Mouse (Mus musculus): ENCODE measurements around the gene Gm42372. TPM values are rescaled to one million over a fixed set of nuclear protein-coding genes. Genes with fewer than 3 reads are reported as not detected.
A peak's percentile ranks its signal among the peaks of the same experiment; 100 is the strongest.

Gm42372 gene
- polyA plus RNA-seq, 1 experiment from 2014 or later = 0.93 TPM

- H3K4me1 ChIP-seq (replicated peaks) = peaks cover 26% of the 10 kb centered on the region
- H3K4me3 ChIP-seq = no peak overlapping the region
- H3K36me3 ChIP-seq = peaks cover 68% of the 10 kb centered on the region
- no peaks in the 10 kb centered on the region for H3K9me3 ChIP-seq
- no peak overlapping the region for H3K27ac ChIP-seq
- 74% methylated on average over 4 of the region's 4 CpGs for WGBS
- peaks cover 5% of the 10 kb centered on the region; the same call in 1 of the 2 replicates for H3K27me3 ChIP-seq (ENCODE audit: insufficient read depth, poor library complexity, severe bottlenecking)
- DNase-seq (ENCODE audit: low spot score) = no peak
Observed at GRCm38 (mm10) chr7:16999233-16999632, 16.3 kb downstream of the Gm42372 start.

- H3K9me3 ChIP-seq = 0 out of 2 replicates have a peak, but pooled peaks cover under 1% of the 10 kb centered on the region
- WGBS = 22% methylated on average over 4 of the region's 4 CpGs
- peaks cover 72% of the 10 kb centered on the region for H3K36me3 ChIP-seq
- H3K4me1 ChIP-seq (replicated peaks) = peaks cover 22% of the 10 kb centered on the region
- DNase-seq (ENCODE audit: low spot score) = peak; percentile 87
- no peak overlapping the region for H3K4me3 ChIP-seq
- no peak overlapping the region for H3K27ac ChIP-seq
- peaks cover 5% of the 10 kb centered on the region; the same call in 1 of the 2 replicates for H3K27me3 ChIP-seq (ENCODE audit: insufficient read depth, poor library complexity, severe bottlenecking)
Observed at GRCm38 (mm10) chr7:16999650-17000049, 16.8 kb downstream of the Gm42372 start.

- Histone ChIP-seq H3K27me3 (ENCODE audit: insufficient read depth, poor library complexity, severe bottlenecking) (no peaks in the 10 kb centered on the region), H3K27ac (no peak overlapping the region), H3K4me1 (replicated peaks) (no peaks in the 10 kb centered on the region), H3K4me3 (no peak overlapping the region), H3K36me3 (peaks cover 76% of the 10 kb centered on the region), H3K9me3 (0 out of 2 replicates have a peak, but pooled peaks cover 4% of the 10 kb centered on the region)
- 13% methylated on average over 7 of the region's 7 CpGs for WGBS
- DNase-seq (ENCODE audit: low spot score) = peak; percentile 85
Observed at GRCm38 (mm10) chr7:17002375-17003195, 19.7 kb downstream of the Gm42372 start.

GRCm38 (mm10) chr7:17003230-17003960 lies 20.5 kb downstream of the Gm42372 start:
- no peak for DNase-seq (ENCODE audit: low spot score)
- no peaks in the 10 kb centered on the region for H3K4me1 ChIP-seq (replicated peaks)
- H3K27ac ChIP-seq = no peak overlapping the region
- H3K36me3 ChIP-seq = peaks cover 76% of the 10 kb centered on the region
- WGBS = 83% methylated on average over 7 of the region's 7 CpGs
- H3K4me3 ChIP-seq = no peak overlapping the region
- H3K27me3 ChIP-seq (ENCODE audit: insufficient read depth, poor library complexity, severe bottlenecking) = no peaks in the 10 kb centered on the region
- H3K9me3 ChIP-seq = 0 out of 2 replicates have a peak, but pooled peaks cover 4% of the 10 kb centered on the region

- Histone ChIP-seq H3K36me3 (peaks cover 79% of the 10 kb centered on the region), H3K4me3 (no peak overlapping the region), H3K4me1 (replicated peaks) (no peaks in the 10 kb centered on the region), H3K27me3 (ENCODE audit: insufficient read depth, poor library complexity, severe bottlenecking) (no peaks in the 10 kb centered on the region), H3K9me3 (0 out of 2 replicates have a peak, but pooled peaks cover 4% of the 10 kb centered on the region), H3K27ac (no peak overlapping the region)
- 89% methylated on average over 7 of the region's 7 CpGs for WGBS
- DNase-seq (ENCODE audit: low spot score) = no peak
Observed at GRCm38 (mm10) chr7:17004716-17005115, 21.8 kb downstream of the Gm42372 start.

- no peak for DNase-seq (ENCODE audit: low spot score)
- H3K36me3 ChIP-seq = peaks cover 91% of the 10 kb centered on the region
Observed at GRCm38 (mm10) chr7:17007300-17007699, 24.4 kb downstream of the Gm42372 start.

GRCm38 (mm10) chr7:17009326-17010009 lies 26.6 kb downstream of the Gm42372 start:
- Histone ChIP-seq H3K36me3 (peaks cover 100% of the 10 kb centered on the region), H3K9me3 (0 out of 2 replicates have a peak, but pooled peaks cover 4% of the 10 kb centered on the region), H3K4me3 (no peak overlapping the region), H3K27ac (no peak overlapping the region), H3K27me3 (ENCODE audit: insufficient read depth, poor library complexity, severe bottlenecking) (no peaks in the 10 kb centered on the region), H3K4me1 (replicated peaks) (no peaks in the 10 kb centered on the region)
- DNase-seq (ENCODE audit: low spot score) = no peak
- WGBS = 94% methylated on average over 16 of the region's 16 CpGs

More at GRCm38 (mm10) chr7:17007300-17007699, 24.4 kb downstream of the Gm42372 start:
- no peak overlapping the region for H3K27ac ChIP-seq
- 84% methylated on average over 4 of the region's 4 CpGs for WGBS
- H3K4me1 ChIP-seq (replicated peaks) = no peaks in the 10 kb centered on the region
- no peak overlapping the region for H3K4me3 ChIP-seq
- 0 out of 2 replicates have a peak, but pooled peaks cover 4% of the 10 kb centered on the region for H3K9me3 ChIP-seq
- H3K27me3 ChIP-seq (ENCODE audit: insufficient read depth, poor library complexity, severe bottlenecking) = no peaks in the 10 kb centered on the region

- no peak for DNase-seq (ENCODE audit: low spot score)
- H3K27me3 ChIP-seq (ENCODE audit: insufficient read depth, poor library complexity, severe bottlenecking) = no peaks in the 10 kb centered on the region
- peaks cover 100% of the 10 kb centered on the region for H3K36me3 ChIP-seq
- 92% methylated on average over 5 of the region's 5 CpGs for WGBS
- H3K27ac ChIP-seq = no peak overlapping the region
- H3K4me1 ChIP-seq (replicated peaks) = no peaks in the 10 kb centered on the region
- 0 out of 2 replicates have a peak, but pooled peaks cover under 1% of the 10 kb centered on the region for H3K9me3 ChIP-seq
- H3K4me3 ChIP-seq = no peak overlapping the region
Observed at GRCm38 (mm10) chr7:17010010-17010347, 27.1 kb downstream of the Gm42372 start.

GRCm38 (mm10) chr7:17011909-17012590 lies 29.2 kb downstream of the Gm42372 start:
- Histone ChIP-seq H3K27me3 (ENCODE audit: insufficient read depth, poor library complexity, severe bottlenecking) (no peaks in the 10 kb centered on the region), H3K4me3 (no peak overlapping the region), H3K27ac (no peak overlapping the region), H3K36me3 (peaks cover 100% of the 10 kb centered on the region), H3K4me1 (replicated peaks) (no peaks in the 10 kb centered on the region), H3K9me3 (no peaks in the 10 kb centered on the region)
- WGBS = 93% methylated on average over 7 of the region's 7 CpGs
- DNase-seq (ENCODE audit: low spot score) = no peak

- H3K36me3 ChIP-seq = peaks cover 96% of the 10 kb centered on the region
- no peaks in the 10 kb centered on the region for H3K4me1 ChIP-seq (replicated peaks)
- DNase-seq (ENCODE audit: low spot score) = no peak
- 84% methylated on average over 6 of the region's 6 CpGs for WGBS
- no peak overlapping the region for H3K4me3 ChIP-seq
- H3K9me3 ChIP-seq = no peaks in the 10 kb centered on the region
- H3K27me3 ChIP-seq (ENCODE audit: insufficient read depth, poor library complexity, severe bottlenecking) = no peaks in the 10 kb centered on the region
- H3K27ac ChIP-seq = no peak overlapping the region
Observed at GRCm38 (mm10) chr7:17015381-17015780, 32.5 kb downstream of the Gm42372 start.

GRCm38 (mm10) chr7:17017036-17017435 lies 34.1 kb downstream of the Gm42372 start:
- WGBS = 94% methylated on average over 1 of the region's 1 CpGs
- Histone ChIP-seq H3K9me3 (no peaks in the 10 kb centered on the region), H3K4me1 (replicated peaks) (no peaks in the 10 kb centered on the region), H3K27me3 (ENCODE audit: insufficient read depth, poor library complexity, severe bottlenecking) (no peaks in the 10 kb centered on the region), H3K27ac (no peak overlapping the region), H3K4me3 (no peak overlapping the region), H3K36me3 (peaks cover 96% of the 10 kb centered on the region)
- DNase-seq (ENCODE audit: low spot score) = no peak

GRCm38 (mm10) chr7:17017921-17018320 lies 35.0 kb downstream of the Gm42372 start:
- peaks cover 96% of the 10 kb centered on the region for H3K36me3 ChIP-seq
- WGBS = 92% methylated on average over 2 of the region's 2 CpGs
- DNase-seq (ENCODE audit: low spot score) = no peak

More at GRCm38 (mm10) chr7:17017921-17018320, 35.0 kb downstream of the Gm42372 start:
- Histone ChIP-seq H3K4me1 (replicated peaks) (no peaks in the 10 kb centered on the region), H3K4me3 (no peak overlapping the region), H3K9me3 (no peaks in the 10 kb centered on the region), H3K27ac (no peak overlapping the region), H3K27me3 (ENCODE audit: insufficient read depth, poor library complexity, severe bottlenecking) (no peaks in the 10 kb centered on the region)
